Mouse (Mus musculus): ENCODE results near the gene Mindy2. TPM values are rescaled to one million over a fixed set of nuclear protein-coding genes. Genes with fewer than 3 reads are reported as not detected.
"Not testable (repeated sequence)": the region's sequence is repeated elsewhere in the genome, so short reads cannot be mapped to it uniquely, and the experiment has no call there.

Gene Mindy2
- polyA plus RNA-seq, 1 experiment: 4.0 TPM

DNA sequence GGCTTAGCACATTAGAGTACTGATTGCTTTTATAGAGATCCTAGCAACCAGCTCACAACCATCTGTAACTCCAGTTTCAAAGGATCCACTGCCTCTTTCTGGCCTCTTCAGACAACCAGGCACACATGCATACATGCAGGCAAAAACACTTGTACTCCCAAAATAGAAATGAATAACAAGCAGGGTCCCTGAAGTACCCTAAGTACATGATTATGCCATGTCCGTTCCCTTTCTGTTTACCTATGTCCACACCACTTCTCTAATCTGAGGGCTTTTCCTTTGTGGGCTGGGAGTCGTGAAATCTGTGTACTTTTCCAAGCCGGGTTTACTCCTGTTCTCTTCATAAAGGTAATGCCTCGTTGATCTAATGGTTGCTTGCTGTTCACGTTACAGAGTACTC lies 89.3 kb downstream of the Mindy2 start:
- no peak for TF ChIP-seq POLR2A (IDR thresholded peaks at IDR 0.05; ENCODE audit: insufficient read depth, low read length)

GRCm38 (mm10) chr9:70562825-70563224 lies 94.1 kb downstream of the Mindy2 start:
- Histone ChIP-seq H3K9me3 (replicated peaks; ENCODE audit: control insufficient read depth, insufficient read depth, low read length, poor library complexity, severe bottlenecking) (no peaks in the 10 kb centered on the region), H3K4me1 (ENCODE audit: control insufficient read depth, insufficient read depth, low read length) (no peaks in the 10 kb centered on the region), H3K9ac (ENCODE audit: low read depth, poor library complexity, severe bottlenecking) (no peak overlapping the region), H3K27ac (ENCODE audit: insufficient read depth, low read length) (no peak overlapping the region), H3K4me3 (ENCODE audit: low read depth, low read length) (no peak overlapping the region), H3K36me3 (ENCODE audit: control insufficient read depth, insufficient read depth, low read length, poor library complexity, severe bottlenecking) (peaks cover 7% of the 10 kb centered on the region), H3K27me3 (ENCODE audit: control insufficient read depth, insufficient read depth, low read length, poor library complexity, severe bottlenecking) (no peaks in the 10 kb centered on the region)
- no peak for TF ChIP-seq POLR2A (IDR thresholded peaks at IDR 0.05; ENCODE audit: insufficient read depth, low read length)
- no peak for TF ChIP-seq CTCF (IDR thresholded peaks at IDR 0.05; ENCODE audit: low read depth, low read length)

More for the DNA sequence above, 89.3 kb downstream of the Mindy2 start:
- H3K4me1 ChIP-seq (ENCODE audit: control insufficient read depth, insufficient read depth, low read length): no peaks in the 10 kb centered on the region
- no peaks in the 10 kb centered on the region for H3K27me3 ChIP-seq (ENCODE audit: control insufficient read depth, insufficient read depth, low read length, poor library complexity, severe bottlenecking)
- H3K9ac ChIP-seq (ENCODE audit: low read depth, poor library complexity, severe bottlenecking): no peak overlapping the region
- no peak overlapping the region for H3K27ac ChIP-seq (ENCODE audit: insufficient read depth, low read length)
- no peak overlapping the region for H3K4me3 ChIP-seq (ENCODE audit: low read depth, low read length)
- peaks cover 5% of the 10 kb centered on the region for H3K36me3 ChIP-seq (ENCODE audit: control insufficient read depth, insufficient read depth, low read length, poor library complexity, severe bottlenecking)
- no peaks in the 10 kb centered on the region for H3K9me3 ChIP-seq (replicated peaks; ENCODE audit: control insufficient read depth, insufficient read depth, low read length, poor library complexity, severe bottlenecking)

DNA sequence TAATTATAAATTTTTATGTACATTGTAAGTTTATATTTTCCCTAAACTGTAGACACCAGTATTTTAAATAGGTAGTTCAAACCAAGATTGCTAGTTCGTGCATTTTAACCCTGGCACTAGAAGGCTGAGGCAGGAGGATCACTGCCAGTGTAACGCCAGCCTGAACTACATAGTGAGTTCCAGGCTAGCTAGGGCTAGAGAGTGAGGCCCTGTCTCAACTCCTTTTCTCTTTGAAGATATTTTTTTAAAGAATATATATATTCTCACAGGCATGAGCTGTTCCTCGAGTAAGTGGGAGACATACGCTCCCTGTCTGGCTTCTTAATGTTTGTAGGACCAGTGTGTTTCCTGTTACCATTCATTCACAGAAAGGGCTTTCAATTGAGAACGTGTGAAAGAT lies 100.2 kb downstream of the Mindy2 start:
- H3K27me3 ChIP-seq (ENCODE audit: control insufficient read depth, insufficient read depth, low read length, poor library complexity, severe bottlenecking): no peaks in the 10 kb centered on the region
- 0 out of 2 replicates have a peak, but pooled peaks cover 3% of the 10 kb centered on the region for H3K9me3 ChIP-seq (replicated peaks; ENCODE audit: control insufficient read depth, insufficient read depth, low read length, poor library complexity, severe bottlenecking)
- TF ChIP-seq CTCF (IDR thresholded peaks at IDR 0.05; ENCODE audit: low read depth, low read length) (no peak), EP300 (IDR thresholded peaks at IDR 0.05; ENCODE audit: insufficient read depth, low read depth, low read length) (no peak), POLR2A (IDR thresholded peaks at IDR 0.05; ENCODE audit: insufficient read depth, low read length) (no peak)
- no peak overlapping the region for H3K4me3 ChIP-seq (ENCODE audit: low read depth, low read length)
- no peak overlapping the region for H3K9ac ChIP-seq (ENCODE audit: low read depth, poor library complexity, severe bottlenecking)
- peaks cover 1% of the 10 kb centered on the region for H3K4me1 ChIP-seq (ENCODE audit: control insufficient read depth, insufficient read depth, low read length)
- H3K36me3 ChIP-seq (ENCODE audit: control insufficient read depth, insufficient read depth, low read length, poor library complexity, severe bottlenecking): peaks cover 11% of the 10 kb centered on the region
- H3K27ac ChIP-seq (ENCODE audit: insufficient read depth, low read length): no peak overlapping the region

- H3K9ac ChIP-seq (ENCODE audit: low read depth, poor library complexity, severe bottlenecking): no peak overlapping the region
- H3K9me3 ChIP-seq (replicated peaks; ENCODE audit: control insufficient read depth, insufficient read depth, low read length, poor library complexity, severe bottlenecking): 0 out of 2 replicates have a peak, but pooled peaks cover 3% of the 10 kb centered on the region
- H3K27me3 ChIP-seq (ENCODE audit: control insufficient read depth, insufficient read depth, low read length, poor library complexity, severe bottlenecking): no peaks in the 10 kb centered on the region
- peak overlapping the region; percentile 61 for H3K27ac ChIP-seq (ENCODE audit: insufficient read depth, low read length)
- peaks cover 1% of the 10 kb centered on the region for H3K4me1 ChIP-seq (ENCODE audit: control insufficient read depth, insufficient read depth, low read length)
- H3K36me3 ChIP-seq (ENCODE audit: control insufficient read depth, insufficient read depth, low read length, poor library complexity, severe bottlenecking): peaks cover 8% of the 10 kb centered on the region
- TF ChIP-seq CTCF (IDR thresholded peaks at IDR 0.05; ENCODE audit: low read depth, low read length) (no peak), POLR2A (IDR thresholded peaks at IDR 0.05; ENCODE audit: insufficient read depth, low read length) (no peak), EP300 (IDR thresholded peaks at IDR 0.05; ENCODE audit: insufficient read depth, low read depth, low read length) (no peak)
- H3K4me3 ChIP-seq (ENCODE audit: low read depth, low read length): no peak overlapping the region
Observed at GRCm38 (mm10) chr9:70555431-70555830, 101.5 kb downstream of the Mindy2 start.

- H3K27me3 ChIP-seq (ENCODE audit: control insufficient read depth, insufficient read depth, low read length, poor library complexity, severe bottlenecking); H3K9ac ChIP-seq (ENCODE audit: low read depth, poor library complexity, severe bottlenecking); H3K36me3 ChIP-seq (ENCODE audit: control insufficient read depth, insufficient read depth, low read length, poor library complexity, severe bottlenecking); H3K9me3 ChIP-seq (replicated peaks; ENCODE audit: control insufficient read depth, insufficient read depth, low read length, poor library complexity, severe bottlenecking); H3K4me1 ChIP-seq (ENCODE audit: control insufficient read depth, insufficient read depth, low read length); H3K4me3 ChIP-seq (ENCODE audit: low read depth, low read length); H3K27ac ChIP-seq (ENCODE audit: insufficient read depth, low read length): not testable (repeated sequence)
Observed at GRCm38 (mm10) chr9:70552233-70552632, 104.7 kb downstream of the Mindy2 start.

GRCm38 (mm10) chr9:70551524-70551923 lies 105.5 kb downstream of the Mindy2 start:
- H3K4me1 ChIP-seq (ENCODE audit: control insufficient read depth, insufficient read depth, low read length): peaks cover 1% of the 10 kb centered on the region
- H3K9me3 ChIP-seq (replicated peaks; ENCODE audit: control insufficient read depth, insufficient read depth, low read length, poor library complexity, severe bottlenecking): 0 out of 2 replicates have a peak, but pooled peaks cover 3% of the 10 kb centered on the region
- H3K4me3 ChIP-seq (ENCODE audit: low read depth, low read length): no peak overlapping the region
- H3K9ac ChIP-seq (ENCODE audit: low read depth, poor library complexity, severe bottlenecking): no peak overlapping the region
- TF ChIP-seq POLR2A (IDR thresholded peaks at IDR 0.05; ENCODE audit: insufficient read depth, low read length): no peak
- TF ChIP-seq CTCF (IDR thresholded peaks at IDR 0.05; ENCODE audit: low read depth, low read length): no peak
- no peak for TF ChIP-seq EP300 (IDR thresholded peaks at IDR 0.05; ENCODE audit: insufficient read depth, low read depth, low read length)
- no peak overlapping the region for H3K27ac ChIP-seq (ENCODE audit: insufficient read depth, low read length)
- no peaks in the 10 kb centered on the region for H3K27me3 ChIP-seq (ENCODE audit: control insufficient read depth, insufficient read depth, low read length, poor library complexity, severe bottlenecking)
- H3K36me3 ChIP-seq (ENCODE audit: control insufficient read depth, insufficient read depth, low read length, poor library complexity, severe bottlenecking): peaks cover 12% of the 10 kb centered on the region

Other genes with a start within 250 kb of the Mindy2 start
- gene Ccnb2, start 235.6 kb downstream of the Mindy2 start, polyA plus RNA-seq (2011; ENCODE audit: insufficient read depth, insufficient read length, low read depth, missing spikeins): 259 and 260 TPM in 2 replicates
- 54.3 and 55.4 TPM in 2 replicates for gene Rnf111, start 153.4 kb downstream of the Mindy2 start, polyA plus RNA-seq (2011; ENCODE audit: insufficient read depth, insufficient read length, low read depth, missing spikeins)
- gene Sltm, start 114.4 kb downstream of the Mindy2 start, polyA plus RNA-seq (2011; ENCODE audit: insufficient read depth, insufficient read length, low read depth, missing spikeins): 87.7 and 92.0 TPM in 2 replicates
- not detected in 2 replicates for gene Gm10642, start 923 bp downstream of the Mindy2 start, polyA plus RNA-seq (2011; ENCODE audit: insufficient read depth, insufficient read length, low read depth, missing spikeins)
- gene Adam10, start 21.8 kb upstream of the Mindy2 start, polyA plus RNA-seq (2011; ENCODE audit: insufficient read depth, insufficient read length, low read depth, missing spikeins): 31.4 and 34.8 TPM in 2 replicates